Mouse (Mus musculus) stomach, postnatal 0 days (tissue): ENCODE data around the gene Kras. TPM values are rescaled to one million over a fixed set of nuclear protein-coding genes. Genes with fewer than 3 reads are reported as not detected.

Source experiments
- ATAC-seq: fragments of 200-750 bp; cut with Nextera tagmentation; 2 replicates; pipeline ENCODE4 v1.8.0; 2017; ENCODE audit not compliant: low FRiP score, low TSS enrichment
- DNase-seq: peaks from one replicate; pipeline ENCODE4 v3.0.0-alpha.2; 2016; ENCODE audit warnings: low spot score
- H3K27ac ChIP-seq: fragments of 300-500 bp; sonication (generic); replicated peaks from 2 replicates; pipeline ENCODE4 v1.5.1; 2014; ENCODE audit warnings: mild to moderate bottlenecking, control low read depth
- H3K27me3 ChIP-seq: fragments of 300-500 bp; sonication (generic); 2 replicates; pipeline ENCODE4 v1.6.1; 2014; ENCODE audit warnings: low read length; ENCODE audit not compliant: control insufficient read depth, insufficient read depth
- H3K36me3 ChIP-seq: fragments of 300-500 bp; sonication (generic); 2 replicates; pipeline ENCODE4 v1.6.1; 2014; ENCODE audit warnings: low read length, mixed read lengths; ENCODE audit not compliant: control insufficient read depth, insufficient read depth
- H3K4me1 ChIP-seq: fragments of 300-500 bp; sonication (generic); replicated peaks from 2 replicates; pipeline ENCODE4 v1.6.1; 2014; ENCODE audit warnings: antibody characterized with exemption; ENCODE audit not compliant: control insufficient read depth, insufficient read depth
- H3K4me2 ChIP-seq: fragments of 300-500 bp; sonication (generic); replicated peaks from 2 replicates; pipeline ENCODE4 v1.6.1; 2014; ENCODE audit warnings: low read depth, mild to moderate bottlenecking, control low read depth, moderate library complexity
- H3K4me3 ChIP-seq: fragments of 300-500 bp; sonication (generic); 2 replicates; pipeline ENCODE4 v1.5.1; 2014; ENCODE audit warnings: low read depth, low read length, control low read depth
- H3K9ac ChIP-seq: fragments of 300-500 bp; sonication (generic); 2 replicates; pipeline ENCODE4 v1.6.1; 2014; ENCODE audit warnings: mild to moderate bottlenecking, low read length, control low read depth, mixed read lengths
- H3K9me3 ChIP-seq: fragments of 300-500 bp; sonication (generic); 2 replicates; pipeline ENCODE4 v1.6.1; 2016; ENCODE audit warnings: low read length; ENCODE audit not compliant: control insufficient read depth
- CTCF ChIP-seq: IDR thresholded peaks from 2 replicates; pipeline ENCODE4 v1.5.1; 2016; ENCODE audit warnings: antibody characterized with exemption, low read depth, mild to moderate bottlenecking, moderate library complexity
- EP300 ChIP-seq: optimal IDR thresholded peaks from 2 replicates; pipeline ENCODE3; 2016; ENCODE audit warnings: antibody characterized with exemption
- WGBS: fragments of 180-500 bp; shearing (Covaris S2); extraction: QIAGEN DNeasy Blood & Tissue Kit; methylation state at CpG from one replicate; pipeline ENCODE4 v1.1.7; 2014; 5-methylcytosine and 5-hydroxymethylcytosine counted together
- polyA plus RNA-seq: library from polyadenylated mRNA; unstranded; fragments of >200 nt; fragmentation: Nextera tagmentation; extraction: Ambion mirVana; gene quantifications from 2 replicates; pipeline ENCODE4 v1.2.1, GENCODE M21; 2015

Gene Kras
- 59.2 and 67.2 TPM in 2 replicates for polyA plus RNA-seq

- Histone ChIP-seq H3K27me3 (no peaks in the 10 kb centered on the region), H3K36me3 (no peaks in the 10 kb centered on the region), H3K4me1 (peaks cover 2% of the 10 kb centered on the region; the same call in 1 of the 2 replicates), H3K9ac (peak within 1 kb of the TSS; percentile 93), H3K9me3 (no peaks in the 10 kb centered on the region), H3K27ac (peak within 1 kb of the TSS; percentile 95), H3K4me3 (peak within 1 kb of the TSS; percentile 89), H3K4me2 (peak within 1 kb of the TSS; percentile 81)
- peak; percentile 95 for ATAC-seq
- WGBS = under 1% methylated on average over 45 of the region's 83 CpGs
- TF ChIP-seq CTCF (no peak), EP300 (no peak)
- DNase-seq = peak; percentile 95
Measured at GRCm38 (mm10) chr6:145250185-145250791, at the start of gene Kras. Gene Kras (minus strand): TSS chr6:145250239.

GRCm38 (mm10) chr6:145297626-145298025, 47.6 kb upstream of the Kras start:
- H3K9me3 ChIP-seq = no peaks in the 10 kb centered on the region
- TF ChIP-seq CTCF = no peak
- TF ChIP-seq EP300 = no peak

GRCm38 (mm10) chr6:145296979-145297378, 46.9 kb upstream of the Kras start:
- no peak overlapping the region for H3K4me3 ChIP-seq
- TF ChIP-seq CTCF (no peak), EP300 (no peak)
- H3K9ac ChIP-seq = no peak overlapping the region
- no peak overlapping the region for H3K4me2 ChIP-seq
- no peaks in the 10 kb centered on the region for H3K9me3 ChIP-seq
- no peaks in the 10 kb centered on the region for H3K4me1 ChIP-seq
- no peak overlapping the region for H3K27ac ChIP-seq
- DNase-seq (no peak), ATAC-seq (no peak)
- no peaks in the 10 kb centered on the region for H3K36me3 ChIP-seq
- no peaks in the 10 kb centered on the region for H3K27me3 ChIP-seq
- WGBS = 75% methylated on average over 7 of the region's 7 CpGs

More at GRCm38 (mm10) chr6:145297626-145298025, 47.6 kb upstream of the Kras start:
- 62% methylated on average over 7 of the region's 7 CpGs for WGBS
- Histone ChIP-seq H3K27ac (no peak overlapping the region), H3K4me1 (no peaks in the 10 kb centered on the region), H3K4me3 (no peak overlapping the region), H3K4me2 (no peak overlapping the region), H3K27me3 (no peaks in the 10 kb centered on the region), H3K9ac (no peak overlapping the region), H3K36me3 (no peaks in the 10 kb centered on the region)
- DNase-seq = no peak
- no peak for ATAC-seq

DNA sequence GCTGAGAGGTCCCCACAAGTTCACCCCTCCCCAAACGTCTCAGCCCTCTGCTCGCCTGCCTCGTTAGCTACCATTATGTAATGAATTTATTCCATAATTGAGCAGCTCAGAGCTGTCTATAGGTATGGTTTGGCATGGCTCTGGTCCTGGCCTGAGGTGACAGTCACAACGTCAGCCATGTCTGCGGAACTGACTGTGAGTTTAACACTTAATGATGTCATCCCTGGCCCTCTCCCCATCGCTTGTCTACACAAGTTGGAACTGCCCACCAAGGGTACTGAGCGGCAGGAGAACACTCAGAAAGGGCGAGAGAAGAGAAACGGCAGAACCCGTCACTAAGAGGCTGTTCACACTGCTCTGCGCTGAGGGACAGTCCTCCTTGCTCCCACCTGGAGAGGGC, 45.1 kb upstream of the Kras start:
- Histone ChIP-seq H3K4me1 (no peaks in the 10 kb centered on the region), H3K9me3 (no peaks in the 10 kb centered on the region), H3K4me2 (no peak overlapping the region), H3K27ac (no peak overlapping the region), H3K36me3 (no peaks in the 10 kb centered on the region), H3K27me3 (no peaks in the 10 kb centered on the region), H3K4me3 (no peak overlapping the region), H3K9ac (no peak overlapping the region)
- TF ChIP-seq EP300 (no peak), CTCF (no peak)
- DNase-seq = no peak
- no peak for ATAC-seq
- WGBS = 75% methylated on average over 11 of the region's 11 CpGs

DNA sequence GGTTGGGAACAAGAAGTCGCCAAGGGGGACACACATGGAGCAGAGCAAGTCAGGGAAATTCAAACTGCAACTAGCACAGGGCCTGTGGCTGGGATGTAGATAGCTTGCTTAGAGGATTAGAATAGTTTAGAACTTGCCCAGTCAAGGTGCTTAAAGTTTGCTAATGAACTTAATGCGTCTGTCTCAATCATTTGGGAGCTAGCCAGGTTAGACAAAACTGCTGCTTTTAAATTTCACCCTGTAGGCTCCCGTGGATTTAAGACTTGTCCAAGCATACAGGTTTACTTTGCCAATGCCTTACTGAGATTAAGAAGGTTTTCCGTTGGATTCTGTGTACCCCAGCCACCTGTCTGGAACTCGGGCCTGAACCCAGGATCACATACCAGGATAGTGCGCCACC, 43.1 kb upstream of the Kras start:
- Histone ChIP-seq H3K4me2 (no peak overlapping the region), H3K27me3 (no peaks in the 10 kb centered on the region), H3K27ac (no peak overlapping the region), H3K36me3 (no peaks in the 10 kb centered on the region), H3K4me3 (no peak overlapping the region), H3K9me3 (no peaks in the 10 kb centered on the region), H3K4me1 (no peaks in the 10 kb centered on the region), H3K9ac (no peak overlapping the region)
- WGBS = 66% methylated on average over 6 of the region's 6 CpGs
- ATAC-seq = no peak
- DNase-seq = no peak
- TF ChIP-seq CTCF (no peak), EP300 (no peak)
